Mouse (Mus musculus) liver, postnatal 0 days (tissue): ENCODE results near the gene Ptgr1.

ENCODE experiments used
- CTCF ChIP-seq: sonication (generic); IDR thresholded peaks from 2 replicates; pipeline ENCODE4 v1.5.1; 2016; ENCODE audit warnings: antibody characterized with exemption, low read depth
- EP300 ChIP-seq: IDR thresholded peaks from 2 replicates; pipeline ENCODE4 v1.6.1; 2016; ENCODE audit warnings: antibody characterized with exemption, low read depth, mild to moderate bottlenecking

DNA sequence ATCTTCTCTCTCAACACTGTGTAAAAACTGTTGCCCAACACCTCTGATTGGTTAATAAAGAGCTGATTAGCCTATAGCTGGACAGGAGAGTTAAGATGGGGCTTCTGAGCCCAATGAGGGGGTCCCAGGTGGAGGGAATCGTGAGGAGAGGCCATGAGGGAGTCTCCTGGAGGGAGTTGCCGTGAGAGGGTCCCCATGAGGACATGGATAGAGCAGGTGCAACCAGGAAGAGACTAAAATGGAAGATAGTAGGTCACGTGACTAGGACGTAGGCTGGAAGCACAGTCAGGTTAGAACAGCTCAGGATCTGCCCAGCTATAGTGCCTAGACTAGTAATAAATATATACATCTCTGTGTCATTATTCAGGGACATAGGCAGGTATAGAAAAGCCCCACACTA, 52.6 kb downstream of the Ptgr1 start:
- TF ChIP-seq CTCF (no peak), EP300 (no peak)
